Mouse (Mus musculus): ENCODE data around the gene Tmem30a.

Gene Tmem30a

DNA sequence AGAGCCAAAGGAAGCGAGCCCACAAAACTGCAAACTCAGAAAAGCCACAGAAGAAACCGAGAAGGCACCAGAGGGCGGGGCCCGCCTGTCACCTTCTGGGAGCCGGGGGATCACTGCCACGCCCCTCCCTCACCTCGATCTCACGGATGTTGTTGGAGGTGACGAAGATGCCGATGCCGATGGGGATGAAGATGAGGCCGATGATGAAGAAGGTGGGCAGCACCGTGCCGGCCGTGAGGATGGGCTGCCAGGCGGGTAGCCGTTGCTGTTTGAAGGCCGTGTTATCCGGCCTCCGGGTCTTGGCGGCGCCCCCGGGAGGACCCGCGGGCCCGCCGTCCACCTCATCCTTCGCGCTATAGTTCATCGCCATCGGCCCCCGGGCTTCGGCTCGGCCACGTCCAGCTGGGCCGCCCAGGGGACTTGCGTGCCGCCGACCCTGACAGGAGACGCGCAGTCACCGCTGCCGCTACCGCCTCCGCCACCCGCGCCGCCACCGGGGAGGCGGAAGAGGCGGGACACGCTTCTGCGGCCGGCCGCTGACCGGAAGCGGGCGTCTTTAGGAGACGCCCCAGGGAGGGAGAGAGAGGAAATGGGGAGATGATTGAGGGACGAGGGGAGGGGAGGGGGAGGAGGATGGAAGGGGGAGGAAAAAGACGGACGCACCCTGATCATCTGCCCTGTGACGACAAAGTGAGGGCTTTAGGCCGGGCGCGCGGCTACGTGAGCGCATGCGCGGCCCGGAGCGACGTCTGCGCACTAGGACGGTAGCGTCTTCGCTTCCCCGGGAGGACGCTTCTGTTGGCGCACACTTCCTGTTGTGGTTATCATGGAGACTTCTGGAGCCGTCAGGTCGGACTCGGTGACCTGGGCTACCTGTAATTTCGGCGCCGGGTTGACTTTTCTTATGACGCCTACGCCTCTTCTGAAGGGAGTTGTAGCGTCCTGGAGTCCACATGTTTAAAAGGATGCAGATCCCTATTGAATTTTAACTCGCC is at the start of gene Tmem30a:
Gene Tmem30a, minus strand, starts transcription at position 667 of the 995 bp plus-strand sequence.
- peak; percentile 100 for DNase-seq

DNA sequence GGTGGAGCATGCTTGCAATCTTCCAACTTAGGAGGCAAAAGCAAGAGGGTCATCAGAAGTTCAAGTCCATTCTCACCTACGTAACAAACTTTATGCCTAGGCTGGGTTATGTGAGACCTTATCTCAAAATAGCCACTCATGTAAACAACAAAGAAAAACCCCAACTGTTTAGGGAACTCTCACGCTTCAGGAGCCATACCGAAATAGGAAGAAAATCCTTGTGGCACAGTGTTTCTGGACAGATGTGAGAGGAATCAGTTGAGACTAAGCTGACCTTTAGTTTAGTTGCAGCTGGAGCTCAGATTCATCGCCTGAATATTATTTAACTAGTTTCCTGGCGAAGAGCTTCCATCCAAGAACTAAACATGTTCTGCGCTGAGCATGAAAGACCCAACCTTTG is 49.3 kb upstream of the Tmem30a start:
- DNase-seq: no peak

- DNase-seq: no peak
Observed at GRCm38 (mm10) chr9:79842028-79842427, 48.7 kb upstream of the Tmem30a start.

- no peak for DNase-seq
Observed at GRCm38 (mm10) chr9:79831294-79831693, 38.0 kb upstream of the Tmem30a start.

DNA sequence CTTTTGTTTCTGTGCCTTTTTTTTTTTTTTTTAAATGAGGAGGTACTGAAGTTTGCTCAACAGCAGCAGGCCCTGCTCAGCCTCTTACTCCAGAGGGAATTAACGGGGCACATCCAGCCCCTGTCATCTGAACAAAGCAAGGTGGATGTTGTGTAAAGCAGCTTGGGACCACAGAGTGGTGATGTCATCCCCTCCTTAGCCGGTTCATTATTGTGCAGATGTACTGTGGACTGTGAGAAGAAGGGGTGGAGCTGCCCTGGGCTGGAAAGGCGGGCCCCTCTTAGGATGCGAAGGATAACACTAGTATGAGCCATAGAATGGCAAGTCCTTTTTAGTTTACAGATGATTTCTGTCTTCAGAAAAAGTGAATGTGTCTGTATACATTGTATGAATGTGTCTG is 37.6 kb upstream of the Tmem30a start:
- no peak for DNase-seq

GRCm38 (mm10) chr9:79829842-79830800 is 36.8 kb upstream of the Tmem30a start:
- no peak for DNase-seq

DNA sequence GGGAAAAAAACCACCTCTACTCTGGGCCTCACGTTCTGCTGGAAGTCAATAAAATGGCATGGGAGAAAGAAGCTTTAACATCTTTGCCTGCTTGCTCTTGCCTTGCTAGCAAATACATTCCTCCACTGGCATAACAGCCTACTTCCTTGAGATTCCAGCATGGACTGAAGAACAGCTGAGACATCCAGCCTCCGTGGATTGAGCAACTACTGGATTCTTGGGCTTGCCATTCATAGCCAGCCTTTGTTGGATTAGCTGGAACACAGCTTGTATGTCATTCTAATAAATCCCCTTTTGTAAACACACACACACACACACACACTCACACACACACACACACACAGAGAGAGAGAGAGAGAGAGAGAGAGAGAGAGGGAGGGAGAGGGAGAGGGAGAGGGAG is 33.8 kb upstream of the Tmem30a start:
- no peak for DNase-seq

- DNase-seq: no peak
Observed at GRCm38 (mm10) chr9:79825526-79825925, 32.2 kb upstream of the Tmem30a start.

DNA sequence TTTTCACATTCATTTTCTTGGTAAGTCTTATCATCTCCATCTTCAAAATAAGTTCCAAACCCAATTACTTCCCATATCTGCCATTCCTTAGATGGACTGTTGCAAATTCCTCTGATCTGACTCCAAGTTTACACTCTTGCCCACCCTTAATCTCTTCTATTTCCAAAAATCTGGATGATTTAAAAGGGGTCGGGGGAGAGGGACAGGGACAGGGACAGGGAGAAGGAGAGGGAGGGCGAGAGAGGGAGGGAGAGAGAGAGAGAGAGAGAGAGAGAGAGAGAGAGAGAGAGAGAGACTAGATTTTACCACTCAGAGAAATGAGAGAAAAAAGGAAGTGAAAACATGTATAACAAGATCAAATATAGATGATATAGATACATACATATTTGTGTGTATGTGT is 30.5 kb upstream of the Tmem30a start:
- DNase-seq: no peak

- no peak for DNase-seq
Observed at GRCm38 (mm10) chr9:79823438-79823837, 30.1 kb upstream of the Tmem30a start.

DNA sequence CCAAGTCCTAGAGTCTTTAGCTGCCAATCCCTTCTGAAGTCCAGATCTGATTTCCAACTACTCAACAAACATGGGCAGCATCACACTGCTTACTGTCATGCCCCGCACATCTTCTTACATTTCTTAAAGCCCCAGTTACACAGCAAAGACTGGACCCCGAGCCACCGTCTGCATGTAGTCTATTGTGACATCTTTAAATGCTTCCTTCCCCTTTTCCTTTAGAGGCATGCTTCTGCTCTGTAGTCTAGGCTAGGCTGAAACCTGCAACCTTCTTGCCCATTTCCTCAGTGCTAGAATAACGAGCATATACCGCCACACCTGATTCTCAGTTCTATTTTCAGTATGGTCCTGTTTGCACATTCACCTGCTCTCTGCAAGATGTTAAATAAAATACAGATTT is 23.2 kb upstream of the Tmem30a start:
- no peak for DNase-seq

- no peak for DNase-seq
Observed at GRCm38 (mm10) chr9:79816013-79816412, 22.7 kb upstream of the Tmem30a start.

DNA sequence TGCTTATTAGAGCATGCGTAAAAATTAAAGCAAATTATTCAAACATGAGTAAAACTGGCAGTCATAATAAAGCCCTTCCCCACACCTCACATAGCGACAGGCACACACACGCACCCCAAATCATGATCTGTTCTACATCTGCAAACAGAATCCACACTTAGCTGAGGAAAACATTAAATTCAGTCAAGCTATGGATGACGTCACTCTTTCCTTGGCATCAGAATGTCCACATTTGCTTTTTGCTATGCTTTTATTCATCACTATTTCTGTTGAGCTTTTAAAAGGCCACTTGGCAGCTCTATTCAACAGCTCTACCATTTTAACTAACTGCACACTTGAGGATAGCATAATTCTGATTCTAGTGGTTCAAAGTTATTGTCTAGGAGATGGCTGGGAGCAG is 21.3 kb upstream of the Tmem30a start:
- DNase-seq: no peak

DNA sequence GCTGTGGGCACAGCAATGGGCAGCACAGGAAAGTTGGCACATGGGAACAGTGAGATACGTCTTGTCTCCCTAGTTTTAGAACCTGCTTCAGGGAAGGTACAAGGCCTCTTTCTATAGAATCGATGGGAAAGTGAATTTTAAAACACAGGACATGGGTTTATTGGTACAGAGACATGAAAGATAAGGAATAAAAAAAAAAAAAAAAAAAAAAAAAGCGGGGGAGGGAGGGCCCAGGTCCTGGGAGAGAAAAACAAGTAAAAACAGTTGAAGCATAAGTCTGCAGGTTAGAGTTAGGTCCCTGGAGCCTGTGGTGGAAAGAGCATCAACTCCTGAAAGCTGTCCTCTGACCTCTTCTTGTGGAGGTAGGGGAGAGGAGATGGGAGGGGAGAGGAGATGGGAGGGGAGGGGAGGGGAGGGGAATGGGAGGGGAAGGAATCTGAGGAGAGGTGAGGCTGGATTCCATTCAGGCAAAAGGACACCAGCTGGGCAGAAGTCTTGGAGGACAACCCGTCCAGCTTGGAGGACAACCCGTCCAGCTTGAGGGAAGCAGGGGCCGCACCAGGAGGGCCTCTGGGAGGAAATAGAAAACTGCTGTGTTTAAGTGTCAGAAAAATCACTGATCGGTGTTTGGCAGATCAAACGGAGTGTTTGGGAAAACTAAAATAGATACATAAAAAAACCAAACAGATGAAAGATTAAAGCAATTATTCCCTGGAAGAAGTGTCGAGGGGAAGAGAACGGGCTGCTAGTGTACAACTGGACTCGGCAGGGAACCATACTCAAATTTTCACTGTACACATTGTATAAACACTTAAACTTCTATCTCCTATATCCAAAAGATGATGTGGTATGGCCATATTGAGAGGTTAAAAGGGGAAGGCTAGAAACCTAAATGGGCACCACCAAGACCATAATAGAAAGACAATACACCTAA is 17.9 kb upstream of the Tmem30a start:
- no peak for DNase-seq

- no peak for DNase-seq
Observed at GRCm38 (mm10) chr9:79810534-79810933, 17.2 kb upstream of the Tmem30a start.

GRCm38 (mm10) chr9:79809411-79809810 is 16.1 kb upstream of the Tmem30a start:
- no peak for DNase-seq

GRCm38 (mm10) chr9:79807178-79807577 is 13.9 kb upstream of the Tmem30a start:
- DNase-seq: peak; percentile 88

- DNase-seq: no peak
Observed at GRCm38 (mm10) chr9:79806317-79807075, 13.2 kb upstream of the Tmem30a start.

DNA sequence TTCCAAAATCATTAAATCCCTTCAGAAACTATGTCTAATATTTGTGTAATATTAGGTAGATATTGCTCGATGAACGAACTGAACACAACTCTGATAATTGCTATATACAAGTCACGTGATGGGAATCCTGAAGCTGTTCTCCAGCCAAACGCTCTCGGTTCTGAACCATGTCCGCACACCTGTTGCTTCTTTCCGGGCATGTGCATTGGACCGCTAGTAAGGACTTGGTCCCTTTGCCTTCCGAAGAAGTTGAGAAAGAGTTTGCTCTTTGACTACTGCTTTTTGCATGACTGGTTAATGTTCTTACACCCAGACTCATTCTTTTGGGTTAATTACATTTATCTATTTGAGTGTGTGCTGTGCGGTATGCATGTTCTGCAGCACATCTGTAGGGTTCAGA is 12.1 kb upstream of the Tmem30a start:
- no peak for DNase-seq

DNA sequence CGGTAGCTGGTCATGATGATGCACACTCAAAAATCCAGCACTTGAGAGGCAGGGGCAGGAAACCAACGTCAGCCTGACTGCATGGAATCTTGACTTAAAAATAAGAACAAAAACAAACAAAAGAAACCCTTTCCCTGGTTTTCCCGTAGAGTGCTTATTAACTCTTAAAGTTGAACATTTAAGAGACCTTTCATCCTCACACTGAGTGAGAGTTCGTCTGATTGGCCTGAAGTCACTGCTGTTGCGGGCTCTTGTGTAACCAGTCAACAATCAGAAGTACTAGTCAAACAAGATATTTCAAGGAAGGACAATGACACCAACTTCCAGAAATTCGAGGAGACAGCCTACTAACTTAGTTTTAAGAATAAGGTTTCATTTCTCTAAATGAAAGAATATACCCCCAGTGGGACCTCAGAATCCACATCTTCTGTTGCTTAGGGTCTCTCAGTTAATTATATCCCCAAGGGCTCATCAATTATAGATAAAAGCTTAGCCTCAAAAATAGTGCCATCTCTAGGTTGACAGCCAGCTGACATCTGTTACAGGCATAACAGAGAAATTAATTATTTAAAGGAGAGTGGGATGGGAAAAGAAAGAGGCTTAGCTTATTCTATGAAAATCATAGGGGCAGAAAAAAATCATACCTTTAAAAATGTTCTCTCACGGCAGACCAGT is 3.3 kb upstream of the Tmem30a start:
- no peak for DNase-seq

- no peak for DNase-seq
Observed at GRCm38 (mm10) chr9:79795076-79795475, 1.8 kb upstream of the Tmem30a start.
